Mouse (Mus musculus) small intestine, adult 2 months (tissue): ENCODE measurements at regions not wholly inside any gene's neighbourhood (a gene's known extent, or its start where the extent isn't known, plus 50 kb on each side); places are given as distances from the start of the nearest gene placed in this dataset.
A peak's percentile ranks its signal among the peaks of the same experiment; 100 is the strongest.

Source experiments
- H3K27ac ChIP-seq: fragments of 200-500 bp; 2 replicates; pipeline ENCODE4 v1.5.1; 2012; ENCODE audit warnings: low read depth, low read length, control low read depth, inconsistent platforms; ENCODE audit not compliant: insufficient read depth
- H3K27me3 ChIP-seq: fragments of 200-500 bp; 2 replicates; pipeline ENCODE4 v1.6.1; 2012; ENCODE audit warnings: mild to moderate bottlenecking, moderate library complexity, low read length, inconsistent platforms; ENCODE audit not compliant: control insufficient read depth, insufficient read depth
- H3K36me3 ChIP-seq: fragments of 200-500 bp; 2 replicates; pipeline ENCODE4 v1.6.1; 2012; ENCODE audit warnings: mild to moderate bottlenecking, low read length, control low read depth, inconsistent platforms; ENCODE audit not compliant: control insufficient read depth, insufficient read depth
- H3K4me1 ChIP-seq: fragments of 200-500 bp; 2 replicates; pipeline ENCODE4 v1.6.1; 2012; ENCODE audit warnings: low read length, inconsistent platforms, mixed read lengths; ENCODE audit not compliant: control insufficient read depth, insufficient read depth, insufficient read length
- H3K4me3 ChIP-seq: fragments of 200-500 bp; 2 replicates; pipeline ENCODE4 v1.5.1; 2012; ENCODE audit warnings: low read depth, mild to moderate bottlenecking, control low read depth, inconsistent platforms, low read length, moderate library complexity
- CTCF ChIP-seq: fragments of 200-500 bp; IDR thresholded peaks from 2 replicates; pipeline ENCODE4 v1.5.1; 2012; ENCODE audit warnings: low read depth, mild to moderate bottlenecking, control low read depth, inconsistent platforms, low read length, moderate library complexity, mixed read lengths; ENCODE audit not compliant: insufficient replicate concordance, insufficient read length; ENCODE audit errors: extremely low read depth
- POLR2A ChIP-seq: fragments of 200-500 bp; IDR thresholded peaks from 2 replicates; pipeline ENCODE4 v1.6.1; 2012; ENCODE audit warnings: low read depth, mild to moderate bottlenecking, control low read depth, inconsistent platforms, low read length, moderate library complexity
- WGBS: fragments of 180-500 bp; shearing (Covaris S2); methylation state at CpG from one replicate; pipeline ENCODE4 v1.1.7; 2018; 5-methylcytosine and 5-hydroxymethylcytosine counted together

DNA sequence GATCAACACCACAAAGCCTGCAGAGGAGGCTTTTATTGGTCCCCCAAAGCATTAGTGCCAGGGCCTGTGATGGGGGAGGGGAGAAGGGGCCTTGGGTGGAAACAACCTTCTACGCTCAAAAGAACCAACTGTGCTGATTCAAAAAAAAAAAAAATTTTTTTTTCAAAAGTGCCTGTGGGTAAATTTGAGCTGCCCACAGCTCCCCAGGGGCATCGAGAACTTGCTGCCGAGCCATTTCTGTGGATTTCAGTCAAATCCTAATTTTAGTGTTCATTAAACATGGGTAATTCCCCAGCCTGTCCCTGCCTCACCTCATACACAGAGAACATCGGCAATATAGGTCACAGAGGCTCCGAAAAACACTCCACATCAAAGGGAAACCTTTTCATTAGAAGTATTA is 161.2 kb upstream of the Dynlrb2 start:
- Histone ChIP-seq H3K27me3 (no peaks in the 10 kb centered on the region), H3K4me3 (no peak overlapping the region), H3K27ac (no peak overlapping the region), H3K4me1 (no peaks in the 10 kb centered on the region), H3K36me3 (no peaks in the 10 kb centered on the region)
- TF ChIP-seq CTCF (no peak), POLR2A (no peak)
- WGBS: 90% methylated on average over 5 of the region's 5 CpGs

DNA sequence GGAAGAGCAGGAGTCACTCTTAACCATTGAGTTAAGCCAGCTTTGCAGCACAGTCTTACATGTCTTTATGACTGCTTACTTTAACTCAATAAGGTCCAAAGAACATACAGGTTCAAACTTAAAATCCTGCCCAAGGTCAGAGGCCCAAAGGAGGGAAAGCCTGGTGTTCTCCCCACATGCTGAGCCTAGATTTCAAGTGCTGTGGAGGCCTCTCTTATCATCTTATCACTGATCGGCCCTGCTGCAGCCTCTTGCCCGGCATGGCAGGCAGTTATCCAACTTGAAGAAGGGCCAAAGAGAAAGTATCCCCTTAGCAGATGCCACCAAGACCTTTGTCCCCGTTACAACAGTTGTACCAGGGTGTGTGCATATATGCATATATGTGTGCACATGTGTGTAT is 170.0 kb upstream of the Dynlrb2 start:
- no peak for TF ChIP-seq CTCF
- TF ChIP-seq POLR2A: no peak

DNA sequence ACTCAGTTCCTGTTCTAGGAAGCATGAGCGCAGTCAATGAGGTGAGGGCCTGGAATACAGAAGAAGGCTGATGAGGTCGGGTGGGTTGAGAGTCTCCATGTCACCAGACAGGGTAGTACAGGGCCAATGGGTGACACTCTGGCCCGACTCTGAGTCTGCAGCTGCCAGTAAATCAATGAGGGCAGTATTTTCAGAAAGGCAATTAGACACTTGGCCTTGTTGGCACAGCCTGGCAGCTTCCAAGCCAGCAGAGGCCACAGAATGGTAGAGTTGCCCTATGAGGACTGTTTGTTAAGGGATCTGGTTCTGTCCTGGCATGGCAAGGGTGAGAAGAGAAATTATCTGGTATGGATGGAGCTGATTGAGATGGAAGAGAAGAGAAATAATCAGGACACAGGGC is 170.7 kb upstream of the Dynlrb2 start:
- Histone ChIP-seq H3K4me1 (peaks cover 10% of the 10 kb centered on the region; the same call in 1 of the 2 replicates), H3K27me3 (no peaks in the 10 kb centered on the region), H3K27ac (peak overlapping the region; percentile 18; the same call in 1 of the 2 replicates), H3K4me3 (no peak overlapping the region), H3K36me3 (no peaks in the 10 kb centered on the region)
- no peak for TF ChIP-seq POLR2A
- no peak for TF ChIP-seq CTCF
- 56% methylated on average over 3 of the region's 3 CpGs for WGBS

More for the DNA sequence above, 170.0 kb upstream of the Dynlrb2 start:
- H3K4me1 ChIP-seq: peaks cover 10% of the 10 kb centered on the region; the same call in 1 of the 2 replicates
- no peak overlapping the region for H3K4me3 ChIP-seq
- 30% methylated on average over 3 of the region's 3 CpGs for WGBS
- no peaks in the 10 kb centered on the region for H3K27me3 ChIP-seq
- peak overlapping the region; percentile 18; the same call in 1 of the 2 replicates for H3K27ac ChIP-seq
- H3K36me3 ChIP-seq: no peaks in the 10 kb centered on the region

DNA sequence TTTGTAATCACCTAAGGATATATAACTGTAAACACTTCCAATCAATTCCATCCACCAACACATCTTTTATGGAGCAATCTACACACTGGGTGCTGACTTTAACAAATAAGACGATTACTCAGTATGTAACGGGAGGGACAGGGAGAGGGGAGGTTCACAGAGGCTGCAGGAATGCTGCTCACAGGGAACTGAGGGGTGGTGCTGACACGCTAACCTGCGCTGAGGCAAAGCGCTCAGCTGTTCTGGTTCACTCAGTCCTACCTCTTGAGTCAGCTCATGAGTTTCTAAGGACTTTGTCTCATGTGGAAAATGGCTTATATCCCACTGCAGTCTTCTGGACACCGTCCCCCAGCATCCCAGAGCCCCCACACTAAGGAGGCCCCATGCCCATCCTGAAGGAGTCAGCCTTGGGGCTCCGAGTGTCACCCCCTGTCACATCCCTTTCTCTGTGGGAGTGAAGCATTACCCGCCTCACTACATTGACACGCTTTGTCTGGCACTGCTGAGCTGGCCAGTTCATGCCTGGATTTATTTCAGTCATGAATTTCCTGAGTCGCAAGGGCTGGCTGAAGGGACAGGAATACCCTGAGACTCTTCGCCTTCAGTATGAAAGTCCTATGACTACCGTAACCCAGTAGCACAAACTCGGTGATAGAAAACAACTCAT is 184.6 kb upstream of the Dynlrb2 start:
- 89% methylated on average over 13 of the region's 13 CpGs for WGBS
- Histone ChIP-seq H3K4me3 (no peak overlapping the region), H3K27ac (no peak overlapping the region), H3K36me3 (no peaks in the 10 kb centered on the region), H3K4me1 (no peaks in the 10 kb centered on the region), H3K27me3 (no peaks in the 10 kb centered on the region)
- TF ChIP-seq POLR2A (no peak), CTCF (no peak)

DNA sequence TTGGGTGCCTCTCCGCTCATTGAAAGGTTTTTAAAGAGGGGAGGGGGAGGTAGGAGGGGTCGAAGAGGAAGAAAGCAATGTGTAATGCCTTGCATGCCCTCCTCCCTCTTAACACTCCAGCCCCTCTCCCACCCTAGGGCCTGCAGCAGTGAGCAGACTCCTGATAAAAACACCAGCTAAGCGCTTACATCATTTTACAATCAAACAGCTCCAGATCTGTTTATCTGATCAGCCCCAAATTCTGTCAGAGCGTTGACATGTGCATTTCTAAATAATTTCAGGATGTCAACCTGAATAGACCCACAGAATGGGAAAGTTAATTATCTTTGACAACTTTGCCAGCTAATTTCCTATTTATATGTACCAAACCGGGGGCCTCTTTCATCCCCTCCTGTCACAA is 189.4 kb upstream of the Dynlrb2 start:
- TF ChIP-seq CTCF (no peak), POLR2A (no peak)
- Histone ChIP-seq H3K4me1 (no peaks in the 10 kb centered on the region), H3K4me3 (no peak overlapping the region), H3K36me3 (no peaks in the 10 kb centered on the region), H3K27me3 (no peaks in the 10 kb centered on the region), H3K27ac (no peak overlapping the region)
- WGBS: 65% methylated on average over 5 of the region's 5 CpGs

DNA sequence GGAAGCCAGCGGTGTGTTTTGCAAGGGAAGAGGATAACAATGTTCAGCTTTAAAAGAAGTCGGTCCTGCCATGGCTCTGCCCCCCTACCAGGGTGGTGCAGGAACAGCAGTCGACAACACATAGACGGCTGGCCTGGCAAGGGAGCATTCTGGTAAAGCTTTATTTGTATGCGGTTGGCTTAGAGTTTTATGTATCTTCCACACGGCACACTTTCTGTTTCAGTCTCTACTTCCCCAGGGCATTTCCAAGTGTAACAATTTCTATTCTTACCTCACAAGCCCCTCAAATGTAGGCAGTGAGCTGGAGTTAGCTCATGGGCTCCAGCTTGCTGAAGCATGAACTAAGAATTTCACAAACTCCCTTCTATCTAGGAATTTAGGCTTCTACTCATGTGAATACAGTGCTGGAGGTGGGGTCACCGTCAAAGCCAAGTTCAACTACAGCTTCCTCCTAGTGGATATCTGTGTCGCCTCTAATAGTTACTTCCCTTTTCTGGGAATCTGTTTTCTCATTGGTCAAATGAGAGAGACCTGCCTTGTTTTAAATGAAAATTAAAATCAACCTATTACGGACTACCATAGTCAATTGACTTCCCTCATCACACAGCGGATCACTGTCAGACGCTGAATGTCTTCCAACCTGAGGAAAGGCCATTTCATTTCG is 190.2 kb upstream of the Dynlrb2 start:
- H3K36me3 ChIP-seq: no peaks in the 10 kb centered on the region
- no peak overlapping the region for H3K4me3 ChIP-seq
- no peak overlapping the region for H3K27ac ChIP-seq
- WGBS: 83% methylated on average over 12 of the region's 12 CpGs
- TF ChIP-seq CTCF: no peak
- TF ChIP-seq POLR2A: no peak
- H3K4me1 ChIP-seq: no peaks in the 10 kb centered on the region
- H3K27me3 ChIP-seq: no peaks in the 10 kb centered on the region

DNA sequence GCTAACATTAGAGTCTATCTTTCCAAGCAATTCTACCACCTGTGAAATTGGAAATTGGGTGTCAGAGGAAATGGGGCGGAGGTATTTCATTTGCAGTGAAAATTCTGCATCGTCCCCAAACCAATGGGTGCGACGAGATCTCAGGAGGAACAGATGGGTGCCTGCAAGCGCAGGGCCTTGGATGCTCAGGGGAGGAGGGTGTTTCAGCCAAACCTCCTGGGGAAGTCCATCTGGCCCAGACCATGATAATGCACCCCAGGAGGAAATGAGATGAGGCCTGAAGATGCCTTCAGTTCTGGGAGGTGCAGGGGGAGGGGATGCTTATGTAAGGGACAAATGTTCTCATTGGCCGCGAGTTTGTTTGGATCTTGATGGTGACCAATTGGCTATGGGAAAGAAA is 205.9 kb upstream of the Dynlrb2 start:
- WGBS: 97% methylated on average over 7 of the region's 7 CpGs
- TF ChIP-seq CTCF: no peak
- H3K4me1 ChIP-seq: peaks cover 1% of the 10 kb centered on the region; the same call in 1 of the 2 replicates
- H3K27me3 ChIP-seq: no peaks in the 10 kb centered on the region
- no peak overlapping the region for H3K4me3 ChIP-seq
- H3K36me3 ChIP-seq: no peaks in the 10 kb centered on the region
- H3K27ac ChIP-seq: no peak overlapping the region
